Mouse (Mus musculus): ENCODE measurements at regions not wholly inside any gene's neighbourhood (a gene's known extent, or its start where the extent isn't known, plus 50 kb on each side); places are given as distances from the start of the nearest gene placed in this dataset.

- DNase-seq (ENCODE audit: low read depth, low spot score) = no peak
Observed at GRCm38 (mm10) chr3:35360515-35360914, 393.4 kb upstream of the Atp11b start.

DNA sequence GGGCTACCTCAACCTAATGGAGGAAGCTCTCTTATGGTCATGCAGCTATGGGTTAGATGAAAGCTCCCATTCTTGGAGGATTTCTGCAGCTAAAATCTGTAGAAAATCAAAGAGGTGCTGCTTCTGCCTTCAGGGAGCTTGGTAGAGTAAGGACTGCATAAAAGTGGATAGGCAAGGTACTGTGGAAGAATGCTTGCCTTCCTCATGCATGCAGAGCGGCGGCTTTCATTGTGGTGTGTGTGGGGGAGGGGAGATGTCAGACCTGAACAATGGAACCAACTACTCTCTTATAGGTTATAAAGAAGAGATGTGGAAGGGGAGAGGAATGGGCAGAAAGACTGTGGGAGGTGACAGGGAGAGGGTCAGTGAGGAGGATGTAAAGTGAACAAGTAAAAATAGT lies 392.8 kb upstream of the Atp11b start:
- DNase-seq (ENCODE audit: low read depth, low spot score) = no peak

GRCm38 (mm10) chr3:35365431-35365830 lies 388.5 kb upstream of the Atp11b start:
- no peak for DNase-seq (ENCODE audit: low read depth, low spot score)

- DNase-seq (ENCODE audit: low read depth, low spot score) = no peak
Observed at GRCm38 (mm10) chr3:35372276-35372675, 381.6 kb upstream of the Atp11b start.

- DNase-seq (ENCODE audit: low read depth, low spot score) = no peak
Observed at GRCm38 (mm10) chr3:35387386-35387785, 366.5 kb upstream of the Atp11b start.

- no peak for DNase-seq (ENCODE audit: low read depth, low spot score)
Observed at GRCm38 (mm10) chr3:35392657-35393056, 361.2 kb upstream of the Atp11b start.

GRCm38 (mm10) chr3:35400213-35400612 lies 353.7 kb upstream of the Atp11b start:
- no peak for DNase-seq (ENCODE audit: low read depth, low spot score)

DNA sequence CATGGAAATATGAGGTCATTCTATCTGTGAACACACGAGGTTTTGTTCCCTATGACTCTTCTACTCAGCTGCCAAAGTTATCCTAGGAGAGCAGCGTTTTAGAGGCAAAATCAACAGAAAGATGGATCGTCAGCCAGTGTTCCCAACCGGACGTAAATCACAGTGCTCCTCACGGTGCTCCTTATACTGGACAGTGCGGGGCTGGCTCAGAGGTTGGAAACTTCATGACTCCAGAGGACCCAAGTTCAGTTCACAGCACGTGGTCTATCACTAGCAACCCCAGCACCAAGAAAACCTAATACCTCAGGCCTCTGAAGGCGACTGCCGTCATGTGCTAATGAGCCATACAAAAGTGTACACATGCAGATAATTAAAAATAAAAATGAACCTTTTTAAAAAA lies 351.2 kb upstream of the Atp11b start:
- no peak for DNase-seq (ENCODE audit: low read depth, low spot score)

DNA sequence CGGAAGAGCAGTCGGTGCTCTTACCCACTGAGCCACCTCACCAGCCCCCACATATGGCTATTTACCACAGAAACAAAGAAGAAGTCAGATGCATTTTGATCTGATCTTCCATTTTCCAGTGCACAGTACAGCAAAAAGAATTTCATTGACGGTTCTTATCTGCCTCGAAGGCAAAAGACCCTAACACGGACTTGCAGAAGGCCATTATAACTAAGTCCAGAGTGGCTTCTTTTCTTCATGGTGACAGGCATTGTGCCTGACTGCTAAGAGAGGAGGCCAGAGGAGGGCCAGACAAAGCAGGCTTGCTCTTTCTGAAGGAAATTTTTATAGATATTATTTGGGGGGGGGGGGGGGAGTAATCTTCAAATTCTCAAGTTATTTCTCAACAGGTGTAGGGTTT lies 350.0 kb upstream of the Atp11b start:
- DNase-seq (ENCODE audit: low read depth, low spot score) = no peak

GRCm38 (mm10) chr3:35404492-35405390 lies 349.2 kb upstream of the Atp11b start:
- no peak for DNase-seq (ENCODE audit: low read depth, low spot score)

DNA sequence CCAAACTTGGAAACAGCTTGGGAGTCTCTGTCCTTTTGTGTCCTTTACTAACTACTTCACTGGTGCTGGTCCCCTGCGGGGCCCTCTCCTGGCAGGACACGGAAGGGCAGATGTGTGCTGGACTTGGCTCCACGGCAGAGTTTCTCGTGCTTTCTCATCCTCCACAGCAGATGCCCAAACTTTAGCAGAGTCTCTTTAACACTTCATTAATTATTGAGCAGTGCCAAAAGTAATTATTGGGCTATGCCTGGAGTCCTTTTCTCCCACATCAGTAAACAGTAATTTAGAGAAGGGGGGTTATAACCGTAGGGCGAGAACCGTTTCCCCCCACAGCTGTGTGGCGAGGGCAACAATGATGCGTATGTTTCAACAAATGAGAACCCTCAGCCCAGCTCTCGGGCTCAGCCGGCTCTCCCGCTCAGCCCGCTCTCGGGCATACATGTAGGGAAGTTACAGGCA lies 348.3 kb upstream of the Atp11b start:
- no peak for DNase-seq (ENCODE audit: low read depth, low spot score)

DNA sequence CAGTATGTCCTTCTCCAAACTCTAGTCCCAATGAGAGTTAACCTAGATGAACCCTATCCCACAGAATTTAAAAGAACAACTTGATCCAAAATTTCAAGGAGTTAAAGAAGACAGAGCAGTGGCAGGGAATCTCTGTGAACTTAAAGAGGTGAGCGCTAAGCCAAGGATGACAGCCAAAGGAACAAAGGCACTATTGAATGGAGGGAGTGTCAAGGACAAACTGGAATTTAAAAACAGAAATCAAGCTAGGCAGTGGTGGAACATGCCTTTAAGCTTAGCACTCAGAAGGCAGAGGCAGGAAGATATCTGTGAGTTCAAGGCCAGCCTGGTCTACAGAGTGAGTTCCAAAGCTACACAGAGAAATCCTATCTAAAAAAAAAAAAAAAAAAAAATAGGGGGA lies 316.2 kb upstream of the Atp11b start:
- no peak for DNase-seq (ENCODE audit: low read depth, low spot score)

- DNase-seq (ENCODE audit: low read depth, low spot score) = no peak
Observed at GRCm38 (mm10) chr3:35462858-35463257, 291.0 kb upstream of the Atp11b start.

DNA sequence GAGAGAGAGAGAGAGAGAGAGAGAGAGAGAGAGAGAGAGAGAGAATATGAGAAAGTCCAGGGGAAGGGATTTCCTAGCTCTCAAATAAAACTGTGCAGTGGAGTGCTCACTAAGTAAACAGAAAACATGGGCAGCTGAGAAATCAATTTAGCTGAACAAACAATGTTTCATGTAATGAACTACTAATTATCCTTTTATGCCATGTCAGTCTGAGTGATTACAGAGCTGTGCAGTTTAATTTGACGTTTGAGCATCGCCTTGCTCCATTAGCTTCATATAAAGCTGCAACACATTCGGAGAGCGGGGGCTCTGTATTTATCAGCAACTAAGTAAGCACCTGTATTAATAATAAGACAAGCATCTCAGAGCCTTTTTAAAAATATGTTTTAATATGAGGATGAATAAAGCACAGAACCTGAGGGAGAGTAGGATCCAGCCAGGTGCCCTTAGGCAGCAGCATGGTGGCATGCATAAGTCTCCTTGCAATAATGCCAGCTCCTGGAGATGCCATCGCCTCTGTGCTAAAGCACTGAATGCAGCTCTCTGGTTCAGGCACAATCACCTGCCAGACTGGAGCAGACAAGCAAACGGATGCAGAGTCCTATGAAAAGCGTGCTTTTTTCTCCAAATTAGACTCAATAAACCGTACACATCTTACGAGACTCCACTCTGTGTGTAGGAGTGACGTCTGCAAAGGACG lies 289.5 kb upstream of the Atp11b start:
- DNase-seq (ENCODE audit: low read depth, low spot score) = no peak

DNA sequence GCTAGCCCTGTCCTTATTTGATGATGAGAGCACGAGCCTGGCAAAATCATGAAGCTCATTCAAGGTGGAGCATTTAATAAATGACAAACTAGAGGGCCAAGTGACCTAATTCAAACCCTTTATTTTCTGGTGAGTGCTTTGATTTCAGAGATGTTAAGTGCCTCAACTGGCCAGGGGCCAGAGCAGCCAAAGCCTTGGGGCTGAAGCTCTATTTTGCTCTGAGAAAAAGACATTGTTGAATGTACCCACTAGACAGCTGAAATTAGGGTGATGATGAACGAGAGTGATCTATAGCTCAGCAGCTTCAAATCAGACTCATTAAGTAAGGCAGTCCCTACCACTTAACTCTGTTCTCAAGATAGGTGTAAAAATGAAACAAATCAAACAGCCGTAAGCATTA lies 287.9 kb upstream of the Atp11b start:
- DNase-seq (ENCODE audit: low read depth, low spot score) = no peak

DNA sequence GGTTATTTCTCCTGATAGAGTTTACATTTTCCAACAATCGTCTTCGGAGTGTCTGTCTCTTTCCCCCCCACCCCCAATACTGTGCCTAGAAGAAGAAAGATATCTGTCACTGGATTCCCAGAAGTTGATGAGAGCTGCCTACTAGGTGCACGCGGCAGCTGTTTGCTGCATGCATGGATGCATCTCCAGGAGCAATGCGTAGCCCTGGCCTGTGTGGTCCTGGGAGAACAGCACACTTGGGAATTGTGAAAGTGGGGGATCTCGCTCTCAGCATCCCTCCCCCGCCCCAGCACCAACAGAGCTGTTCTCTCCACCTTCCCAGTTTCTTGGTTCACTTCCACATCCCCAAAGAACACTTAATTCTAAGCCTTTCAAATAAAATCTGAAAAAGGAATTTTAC lies 280.6 kb upstream of the Atp11b start:
- DNase-seq (ENCODE audit: low read depth, low spot score) = no peak

DNA sequence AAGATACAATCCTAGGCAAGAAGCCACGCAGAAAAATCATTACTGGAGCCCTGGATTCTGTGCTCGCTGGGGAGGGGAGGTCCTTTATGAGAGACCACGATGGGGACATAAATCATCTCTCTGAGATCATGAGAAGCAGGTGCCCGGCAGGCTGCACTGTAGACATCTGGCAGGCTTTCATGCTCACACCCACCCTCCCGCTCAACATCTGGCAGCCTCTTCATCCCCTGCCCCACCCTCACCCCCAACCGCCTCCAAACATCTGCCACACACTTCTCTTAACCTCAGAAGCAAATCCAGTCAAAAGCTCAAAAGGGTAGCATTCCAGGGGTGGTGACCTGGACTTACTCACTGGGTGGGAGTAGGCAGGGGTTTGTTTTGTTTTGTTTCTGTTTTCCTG lies 279.5 kb upstream of the Atp11b start:
- no peak for DNase-seq (ENCODE audit: low read depth, low spot score)

DNA sequence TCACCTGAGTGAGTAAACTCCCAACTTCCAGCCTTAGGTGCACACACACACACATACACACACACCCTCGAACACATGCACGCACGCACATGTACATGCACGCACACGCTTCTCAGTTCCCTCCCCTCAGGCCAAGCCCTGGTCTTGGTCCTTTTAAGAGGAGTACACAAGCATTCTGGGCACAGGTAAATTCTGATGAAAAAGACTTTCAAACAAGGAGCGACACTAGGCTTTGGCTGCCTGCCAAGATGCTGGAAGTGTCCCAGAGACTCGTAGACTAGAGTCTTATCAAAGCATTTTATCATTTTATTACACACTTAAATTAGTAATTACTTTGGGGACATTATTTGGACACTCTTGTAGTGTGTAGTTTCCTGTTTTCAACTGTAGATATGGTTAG lies 278.6 kb upstream of the Atp11b start:
- DNase-seq (ENCODE audit: low read depth, low spot score) = no peak

DNA sequence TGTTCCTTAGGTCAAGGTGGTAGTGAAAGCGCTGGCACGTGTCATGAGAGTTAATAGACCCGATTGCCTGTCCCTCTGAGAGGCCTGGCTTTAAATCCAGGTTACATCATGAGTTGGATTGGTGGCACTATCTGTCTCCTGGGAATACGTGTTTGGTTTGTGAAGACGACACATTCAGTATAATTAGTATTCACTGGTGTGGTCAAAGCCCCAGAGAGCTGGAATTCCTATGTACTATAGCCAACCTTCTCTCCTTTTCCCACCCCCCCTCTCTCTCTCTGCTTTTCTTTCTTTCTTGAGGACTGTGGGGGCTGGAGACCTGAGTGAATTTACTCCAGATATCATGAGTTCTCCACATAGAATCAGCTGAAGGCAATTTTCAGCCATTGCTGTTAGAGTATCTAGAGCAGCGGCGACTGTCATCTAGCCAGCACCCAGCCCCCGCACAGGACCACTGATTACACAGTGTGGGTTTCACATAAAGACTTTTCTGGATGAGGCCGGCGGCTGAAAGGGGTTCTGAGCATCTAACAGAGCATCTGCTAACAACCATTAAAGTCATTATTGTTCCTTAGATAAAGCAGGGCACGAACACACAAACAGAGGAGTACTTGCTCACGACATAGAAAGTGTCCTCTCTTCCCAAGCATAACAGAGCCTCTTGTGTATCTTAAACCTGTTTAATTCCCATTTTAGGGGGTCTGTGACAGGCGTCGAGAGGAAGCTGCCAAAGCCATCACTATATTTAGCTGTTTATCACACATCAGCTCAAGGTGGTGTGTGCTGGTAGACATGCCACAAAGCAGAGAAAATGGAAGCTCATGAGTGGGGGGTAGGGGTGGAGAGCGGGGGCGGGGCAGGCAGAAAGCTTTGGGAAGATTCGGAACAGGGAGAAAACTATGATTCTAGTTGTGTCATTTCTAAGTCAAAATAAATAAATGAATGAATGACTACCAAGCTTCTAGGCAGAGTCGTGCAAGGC lies 272.9 kb upstream of the Atp11b start:
- DNase-seq (ENCODE audit: low read depth, low spot score) = no peak

GRCm38 (mm10) chr3:35481841-35482240 lies 272.1 kb upstream of the Atp11b start:
- DNase-seq (ENCODE audit: low read depth, low spot score) = no peak

GRCm38 (mm10) chr3:35482296-35482695 lies 271.6 kb upstream of the Atp11b start:
- DNase-seq (ENCODE audit: low read depth, low spot score) = peak; percentile 48

DNA sequence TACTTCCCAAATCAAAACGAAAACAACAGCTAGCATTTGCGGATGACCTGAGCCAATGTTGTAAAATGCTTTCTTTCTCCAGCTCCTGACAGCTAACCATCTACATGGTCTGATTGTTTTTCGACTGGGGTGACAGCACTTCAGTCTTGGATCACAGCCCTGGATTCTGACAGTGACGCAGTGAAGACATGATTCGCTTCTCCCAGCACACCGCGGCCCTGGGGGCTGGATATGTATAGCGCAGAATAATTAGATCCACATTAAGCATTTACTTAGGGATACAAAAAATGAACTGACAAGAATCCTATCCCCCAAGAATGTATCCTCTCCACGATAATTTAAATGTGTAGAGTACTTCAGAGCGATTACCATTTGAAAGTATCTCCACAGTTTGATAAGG lies 271.1 kb upstream of the Atp11b start:
- no peak for DNase-seq (ENCODE audit: low read depth, low spot score)

All from CD4-positive helper T cell, adult 2 months (primary cell).